Mouse (Mus musculus) testis, adult 2 months (tissue): Measurements from ENCODE around the gene Gm10718. TPM values are rescaled to one million over a fixed set of nuclear protein-coding genes. Genes with fewer than 3 reads are reported as not detected.
"Not testable (repeated sequence)": the region's sequence is repeated elsewhere in the genome, so short reads cannot be mapped to it uniquely, and the experiment has no call there.

Experiments
- H3K27ac ChIP-seq: fragments of 200-500 bp; 2 replicates; pipeline ENCODE4 v1.5.1; 2012; ENCODE audit warnings: low read depth, low read length; ENCODE audit not compliant: control insufficient read depth, insufficient read depth
- H3K27me3 ChIP-seq: fragments of 200-500 bp; 2 replicates; pipeline ENCODE4 v1.6.1; 2012; ENCODE audit warnings: mild to moderate bottlenecking, low read length, moderate library complexity; ENCODE audit not compliant: control insufficient read depth, insufficient read depth
- H3K36me3 ChIP-seq: fragments of 200-500 bp; 2 replicates; pipeline ENCODE4 v1.6.1; 2012; ENCODE audit warnings: mild to moderate bottlenecking, low read length; ENCODE audit not compliant: control insufficient read depth, insufficient read depth
- H3K4me1 ChIP-seq: fragments of 200-500 bp; 2 replicates; pipeline ENCODE4 v1.6.1; 2012; ENCODE audit warnings: low read length; ENCODE audit not compliant: control insufficient read depth, insufficient read depth
- H3K4me3 ChIP-seq: fragments of 200-500 bp; 2 replicates; pipeline ENCODE4 v1.5.1; 2012; ENCODE audit warnings: low read depth, mild to moderate bottlenecking, low read length, moderate library complexity, mixed read lengths; ENCODE audit not compliant: control insufficient read depth
- polyA plus RNA-seq: library from polyadenylated mRNA; depleted of rRNA; stranded (reverse); fragments of >200 nt; gene quantifications from 2 replicates; pipeline ENCODE4 v1.2.3, GENCODE M21; 2012

Gene Gm10718
- polyA plus RNA-seq, 1 experiment: not detected

GRCm38 (mm10) chr9:3015354-3015753, 8.0 kb upstream of the Gm10718 start, which contains the start of gene Gm10720:
Gene Gm10720, plus strand, starts transcription at chr9:3015654.
- not testable (repeated sequence) for H3K27ac ChIP-seq, H3K4me3 ChIP-seq, H3K36me3 ChIP-seq, H3K27me3 ChIP-seq, H3K4me1 ChIP-seq

GRCm38 (mm10) chr9:3015896-3016295, 7.5 kb upstream of the Gm10718 start:
- H3K4me3 ChIP-seq, H3K36me3 ChIP-seq, H3K27me3 ChIP-seq, H3K4me1 ChIP-seq, H3K27ac ChIP-seq: not testable (repeated sequence)

GRCm38 (mm10) chr9:3017108-3017507, 6.2 kb upstream of the Gm10718 start, which contains the start of gene Gm10719:
Gene Gm10719, plus strand, starts transcription at chr9:3017408.
- not testable (repeated sequence) for H3K4me3 ChIP-seq, H3K36me3 ChIP-seq, H3K27ac ChIP-seq, H3K4me1 ChIP-seq, H3K27me3 ChIP-seq

- not testable (repeated sequence) for H3K27me3 ChIP-seq, H3K36me3 ChIP-seq, H3K4me1 ChIP-seq, H3K27ac ChIP-seq, H3K4me3 ChIP-seq
Measured at GRCm38 (mm10) chr9:3018944-3019343, 4.4 kb upstream of the Gm10718 start.

GRCm38 (mm10) chr9:3019835-3020727, 3.3 kb upstream of the Gm10718 start:
- H3K4me1 ChIP-seq, H3K27ac ChIP-seq, H3K36me3 ChIP-seq, H3K4me3 ChIP-seq, H3K27me3 ChIP-seq: not testable (repeated sequence)

GRCm38 (mm10) chr9:3022316-3023008, 885 bp upstream of the Gm10718 start:
- not testable (repeated sequence) for H3K4me1 ChIP-seq, H3K27me3 ChIP-seq, H3K27ac ChIP-seq, H3K36me3 ChIP-seq, H3K4me3 ChIP-seq

GRCm38 (mm10) chr9:3023985-3024648, 770 bp downstream of the Gm10718 start:
- not testable (repeated sequence) for H3K36me3 ChIP-seq, H3K4me3 ChIP-seq, H3K27ac ChIP-seq, H3K27me3 ChIP-seq, H3K4me1 ChIP-seq

- not testable (repeated sequence) for H3K27me3 ChIP-seq, H3K4me1 ChIP-seq, H3K36me3 ChIP-seq, H3K4me3 ChIP-seq, H3K27ac ChIP-seq
Measured at GRCm38 (mm10) chr9:3024912-3025467, 1.6 kb downstream of the Gm10718 start, which contains the start of gene Gm10717. Gene Gm10717, plus strand, starts transcription at chr9:3025417.

GRCm38 (mm10) chr9:3025653-3026052, 2.3 kb downstream of the Gm10718 start:
- not testable (repeated sequence) for H3K27ac ChIP-seq, H3K4me3 ChIP-seq, H3K27me3 ChIP-seq, H3K4me1 ChIP-seq, H3K36me3 ChIP-seq

GRCm38 (mm10) chr9:3026136-3026535, 2.8 kb downstream of the Gm10718 start:
- H3K27me3 ChIP-seq, H3K27ac ChIP-seq: not testable (repeated sequence)

GRCm38 (mm10) chr9:3026741-3027140, 3.4 kb downstream of the Gm10718 start:
- not testable (repeated sequence) for H3K27ac ChIP-seq, H3K36me3 ChIP-seq, H3K4me1 ChIP-seq, H3K27me3 ChIP-seq, H3K4me3 ChIP-seq

More at GRCm38 (mm10) chr9:3026136-3026535, 2.8 kb downstream of the Gm10718 start:
- H3K4me1 ChIP-seq, H3K36me3 ChIP-seq, H3K4me3 ChIP-seq: not testable (repeated sequence)
